ENCODE assay signal across 8 mouse cellular contexts in genomic region chr9:44379862-44380261, GRCm38 (mm10). TPM values are rescaled to one million over a fixed set of nuclear protein-coding genes. Genes with fewer than 3 reads are reported as not detected.
DNase-seq lines count a peak whose midpoint lies in the region; ATAC-seq and TF ChIP-seq lines count a peak whose summit lies in the region.

No protein-coding gene starts in this region.

- H3K9me3 ChIP-seq in forebrain, postnatal 0 days (ENCODE audit: low read length): no peaks in the 10 kb centered on the region

- 3% methylated on average over 15 of the region's 15 CpGs for WGBS in lung, adult 2 months
- 10% methylated on average over 15 of the region's 15 CpGs for WGBS in forebrain, postnatal 0 days

- peak overlapping the region; percentile 84 for H3K27ac ChIP-seq in forebrain, postnatal 0 days (ENCODE audit: low read depth, low read length)

- no peaks in the 10 kb centered on the region for H3K27me3 ChIP-seq in forebrain, postnatal 0 days (ENCODE audit: insufficient read depth, low read length)

- 0 out of 2 replicates have a peak, but pooled peaks have one; percentile 1 for ATAC-seq in forebrain, postnatal 0 days

- peaks cover 9% of the 10 kb centered on the region for H3K4me1 ChIP-seq in lung, adult 2 months (ENCODE audit: control insufficient read depth, insufficient read depth, low read length)
- peaks cover 6% of the 10 kb centered on the region for H3K4me1 ChIP-seq in forebrain, postnatal 0 days (ENCODE audit: insufficient read depth)

- H3K4me2 ChIP-seq in forebrain, postnatal 0 days (ENCODE audit: low read depth): peak overlapping the region; percentile 94

- TF ChIP-seq CTCF in lung, adult 2 months (IDR thresholded peaks at IDR 0.05; ENCODE audit: insufficient read depth, low read length): no peak
- no peak for TF ChIP-seq CTCF in forebrain, postnatal 0 days (IDR thresholded peaks at IDR 0.05; ENCODE audit: low read depth)

- H3K36me3 ChIP-seq in forebrain, postnatal 0 days (ENCODE audit: insufficient read depth): peaks cover 38% of the 10 kb centered on the region

- no peak for DNase-seq in lung, adult 2 months
- no peak for DNase-seq in lung, postnatal 10 days
- peak; percentile 61 for DNase-seq in cerebellum, adult 9-10 months
- DNase-seq in forebrain, postnatal 0 days: no peak
- peak; percentile 43 for DNase-seq in mesoderm, embryonic 11.5 days (ENCODE audit: low read depth, low spot score)
- no peak for DNase-seq in gastrocnemius, postnatal 25 days
- DNase-seq in adrenal gland, postnatal 14 days: no peak
- DNase-seq in thymus, postnatal 10 days (ENCODE audit: low spot score in 2 of 2): no peak

- TF ChIP-seq POLR2A in lung, adult 2 months (IDR thresholded peaks at IDR 0.05; ENCODE audit: borderline replicate concordance, extremely low read depth, low read depth, low read length): no peak

- peak overlapping the region; percentile 84 for H3K9ac ChIP-seq in forebrain, postnatal 0 days

- H3K4me3 ChIP-seq in lung, adult 2 months (replicated peaks; ENCODE audit: extremely low read depth, low read depth, low read length): peak overlapping the region; percentile 93
- H3K4me3 ChIP-seq in forebrain, postnatal 0 days (ENCODE audit: low read depth, low read length): peak overlapping the region; percentile 78

RNA-seq across cellular contexts. Expression of gene Hyou1, which starts 0.6 kb away (rescaled TPM):
- 43.2 and 49.6 TPM in 2 replicates for polyA plus RNA-seq in lung, adult 2 months (2012; rRNA removed)
- total RNA-seq in forebrain, postnatal 0 days (2014; rRNA removed): 51.8 and 59.0 TPM in 2 replicates
- 14.0 and 17.4 TPM in 2 replicates for polyA plus RNA-seq in forebrain, postnatal 0 days (2015; fragmentation: Nextera tagmentation; extraction: Ambion mirVana)
- 10 to 100 TPM; 28.0 to 31.3 TPM for total RNA-seq in gastrocnemius, postnatal 25 days (2021)
- 122 and 133 TPM in 2 replicates for total RNA-seq in adrenal gland, postnatal 14 days (2021)

RNA-seq across cellular contexts. Expression of gene Slc37a4, which starts 16.8 kb away (rescaled TPM):
- polyA plus RNA-seq in lung, adult 2 months (2012; rRNA removed): 20.7 and 29.8 TPM in 2 replicates
- total RNA-seq in forebrain, postnatal 0 days (2014; rRNA removed): 51.6 and 69.5 TPM in 2 replicates
- 32.3 and 39.4 TPM in 2 replicates for polyA plus RNA-seq in forebrain, postnatal 0 days (2015; fragmentation: Nextera tagmentation; extraction: Ambion mirVana)
- total RNA-seq in gastrocnemius, postnatal 25 days (2021): 100 to 1,000 TPM; 117 to 142 TPM
- total RNA-seq in adrenal gland, postnatal 14 days (2021): 20.0 and 29.9 TPM in 2 replicates

RNA-seq across cellular contexts. Expression of gene Vps11, which starts 18.4 kb away (rescaled TPM):
- 21.6 and 30.2 TPM in 2 replicates for polyA plus RNA-seq in lung, adult 2 months (2012; rRNA removed)
- total RNA-seq in forebrain, postnatal 0 days (2014; rRNA removed): 37.6 and 39.1 TPM in 2 replicates
- polyA plus RNA-seq in forebrain, postnatal 0 days (2015; fragmentation: Nextera tagmentation; extraction: Ambion mirVana): 36.2 and 39.9 TPM in 2 replicates
- 10 to 100 TPM; 13.5 to 14.5 TPM for total RNA-seq in gastrocnemius, postnatal 25 days (2021)
- 41.6 and 44.1 TPM in 2 replicates for total RNA-seq in adrenal gland, postnatal 14 days (2021)

RNA-seq across cellular contexts. Expression of gene Rps25, which starts 27.1 kb away (rescaled TPM):
- polyA plus RNA-seq in lung, adult 2 months (2012; rRNA removed): 117 and 226 TPM in 2 replicates
- total RNA-seq in forebrain, postnatal 0 days (2014; rRNA removed): 704 and 1,244 TPM in 2 replicates
- 1,723 and 2,412 TPM in 2 replicates for polyA plus RNA-seq in forebrain, postnatal 0 days (2015; fragmentation: Nextera tagmentation; extraction: Ambion mirVana)
- total RNA-seq in gastrocnemius, postnatal 25 days (2021): 100 to 1,000 TPM; 631 to 665 TPM
- 1,105 and 1,276 TPM in 2 replicates for total RNA-seq in adrenal gland, postnatal 14 days (2021)

RNA-seq across cellular contexts. Expression of gene Trappc4, which starts 27.5 kb away (rescaled TPM):
- 42.2 and 43.8 TPM in 2 replicates for polyA plus RNA-seq in lung, adult 2 months (2012; rRNA removed)
- 195 and 237 TPM in 2 replicates for total RNA-seq in forebrain, postnatal 0 days (2014; rRNA removed)
- polyA plus RNA-seq in forebrain, postnatal 0 days (2015; fragmentation: Nextera tagmentation; extraction: Ambion mirVana): 369 and 397 TPM in 2 replicates
- 10 to 100 TPM; 13.8 to 17.5 TPM for total RNA-seq in gastrocnemius, postnatal 25 days (2021)
- 60.4 and 66.1 TPM in 2 replicates for total RNA-seq in adrenal gland, postnatal 14 days (2021)

Comparison
In these comparisons a context has a peak if more than half of its experiments do, and no peak if none do; other contexts are left out.
1. DNase-seq: peak in cerebellum, adult 9-10 months (single experiment) and mesoderm, embryonic 11.5 days (single experiment); none in lung, adult 2 months (single experiment), lung, postnatal 10 days (single experiment), forebrain, postnatal 0 days (single experiment), gastrocnemius, postnatal 25 days (single experiment), adrenal gland, postnatal 14 days (single experiment) and thymus, postnatal 10 days (0 of 2).